Mouse (Mus musculus) MEL-GATA-1-ER (cell line): ENCODE data around the gene Plpp2.

Experiments
- DNase-seq: peaks from one replicate; pipeline ENCODE4 v3.0.0-alpha.2; 2012; ENCODE audit warnings: low read depth; ENCODE audit errors: extremely low read depth

The Plpp2 gene

GRCm38 (mm10) chr10:79550366-79550765, 16.8 kb upstream of the Plpp2 start:
- DNase-seq = no peak

GRCm38 (mm10) chr10:79548971-79549723, 15.6 kb upstream of the Plpp2 start:
- no peak for DNase-seq

GRCm38 (mm10) chr10:79548546-79548945, 14.9 kb upstream of the Plpp2 start:
- no peak for DNase-seq

- DNase-seq = no peak
Measured at GRCm38 (mm10) chr10:79547148-79547675, 13.6 kb upstream of the Plpp2 start.

GRCm38 (mm10) chr10:79546483-79546882, 12.9 kb upstream of the Plpp2 start:
- DNase-seq = no peak

GRCm38 (mm10) chr10:79545891-79546290, 12.3 kb upstream of the Plpp2 start:
- no peak for DNase-seq

GRCm38 (mm10) chr10:79544631-79545030, 11.0 kb upstream of the Plpp2 start:
- no peak for DNase-seq

- no peak for DNase-seq
Measured at GRCm38 (mm10) chr10:79543884-79544597, 10.4 kb upstream of the Plpp2 start.

- no peak for DNase-seq
Measured at GRCm38 (mm10) chr10:79542171-79542570, 8.6 kb upstream of the Plpp2 start.

GRCm38 (mm10) chr10:79541522-79541921, 7.9 kb upstream of the Plpp2 start:
- DNase-seq = no peak

- no peak for DNase-seq
Measured at GRCm38 (mm10) chr10:79540746-79541145, 7.2 kb upstream of the Plpp2 start.

GRCm38 (mm10) chr10:79539701-79540495, 6.3 kb upstream of the Plpp2 start:
- DNase-seq = no peak

- no peak for DNase-seq
Measured at GRCm38 (mm10) chr10:79538873-79539272, 5.3 kb upstream of the Plpp2 start.

GRCm38 (mm10) chr10:79538323-79538722, 4.7 kb upstream of the Plpp2 start:
- no peak for DNase-seq

- no peak for DNase-seq
Measured at GRCm38 (mm10) chr10:79537781-79538180, 4.2 kb upstream of the Plpp2 start.

- DNase-seq = no peak
Measured at GRCm38 (mm10) chr10:79537271-79537670, 3.7 kb upstream of the Plpp2 start.

- DNase-seq = no peak
Measured at GRCm38 (mm10) chr10:79536461-79537080, 3.0 kb upstream of the Plpp2 start.

- no peak for DNase-seq
Measured at GRCm38 (mm10) chr10:79535431-79535830, 1.8 kb upstream of the Plpp2 start.

GRCm38 (mm10) chr10:79534426-79534825, 830 bp upstream of the Plpp2 start:
- DNase-seq = no peak

- DNase-seq = no peak
Measured at GRCm38 (mm10) chr10:79532678-79533077, 918 bp downstream of the Plpp2 start.

- DNase-seq = no peak
Measured at GRCm38 (mm10) chr10:79531593-79531992, 2.0 kb downstream of the Plpp2 start.
